Mouse (Mus musculus) heart, adult 2 months (tissue): Measurements from ENCODE around the gene Cacna1d. TPM values are rescaled to one million over a fixed set of nuclear protein-coding genes. Genes with fewer than 3 reads are reported as not detected.

Experiments used
- DNase-seq, 2 experiments: peaks; one replicate each; pipeline ENCODE4 v3.0.0; 2021
- H3K27ac ChIP-seq: fragments of 200-600 bp; 2 replicates; pipeline ENCODE4 v1.8.1; 2022
- H3K27me3 ChIP-seq: fragments of 200-500 bp; 2 replicates; pipeline ENCODE4 v1.6.1; 2012; ENCODE audit warnings: mild to moderate bottlenecking, low read length, inconsistent platforms, mixed read lengths; ENCODE audit not compliant: control insufficient read depth, insufficient read depth
- H3K36me3 ChIP-seq: fragments of 200-500 bp; 2 replicates; pipeline ENCODE4 v1.6.1; 2012; ENCODE audit warnings: low read length, inconsistent platforms; ENCODE audit not compliant: control insufficient read depth, insufficient read depth
- H3K4me1 ChIP-seq: fragments of 200-500 bp; 2 replicates; pipeline ENCODE4 v1.6.1; 2011; ENCODE audit warnings: low read length; ENCODE audit not compliant: control insufficient read depth, insufficient read depth
- H3K4me3 ChIP-seq: fragments of 200-600 bp; 2 replicates; pipeline ENCODE4 v1.8.1; 2022
- H3K79me2 ChIP-seq: fragments of 200-500 bp; replicated peaks from 2 replicates; pipeline ENCODE4 v1.6.1; 2012; ENCODE audit warnings: mild to moderate bottlenecking, inconsistent platforms, low read length, moderate library complexity, mixed read lengths; ENCODE audit not compliant: control insufficient read depth, insufficient read depth
- H3K9ac ChIP-seq: fragments of 200-500 bp; 2 replicates; pipeline ENCODE4 v1.6.1; 2012; ENCODE audit warnings: low read depth, mild to moderate bottlenecking, control low read depth, inconsistent platforms, low read length, mixed read lengths
- CTCF ChIP-seq: fragments of 200-600 bp; IDR thresholded peaks from 2 replicates; pipeline ENCODE4 v1.8.1; 2022; ENCODE audit warnings: antibody characterized with exemption, mild to moderate bottlenecking, moderate library complexity
- EP300 ChIP-seq: fragments of 200-500 bp; IDR thresholded peaks from 2 replicates; pipeline ENCODE4 v1.6.1; 2011; ENCODE audit warnings: low read depth, low read length, control low read depth; ENCODE audit not compliant: insufficient read depth
- POLR2A ChIP-seq: fragments of 200-500 bp; IDR thresholded peaks from 2 replicates; pipeline ENCODE4 v1.6.1; 2011; ENCODE audit warnings: mild to moderate bottlenecking, low read depth, low read length, control low read depth; ENCODE audit not compliant: insufficient read depth
- WGBS: fragments of 180-500 bp; shearing (Covaris S2); methylation state at CpG from one replicate; pipeline ENCODE4 v1.1.7; 2018; 5-methylcytosine and 5-hydroxymethylcytosine counted together
- intact Hi-C: fragments of 180-260 bp; cut with DNase I; formaldehyde crosslinking; loops from one replicate; pipeline ENCODE4 v1.15.1; 2025
- polyA plus RNA-seq: library from polyadenylated mRNA; depleted of rRNA; stranded (reverse); fragments of >200 nt; gene quantifications from 2 replicates; pipeline ENCODE4 v1.2.3, GENCODE M21; 2012
- total RNA-seq, 2 experiments: library from RNA; stranded (reverse); gene quantifications; 2 replicates each; pipeline ENCODE4 v1.2.3; 2021

Cacna1d gene
- total and polyA plus RNA-seq, 3 experiments = 1.3 to 3.0 (median 2.1) TPM

DNA sequence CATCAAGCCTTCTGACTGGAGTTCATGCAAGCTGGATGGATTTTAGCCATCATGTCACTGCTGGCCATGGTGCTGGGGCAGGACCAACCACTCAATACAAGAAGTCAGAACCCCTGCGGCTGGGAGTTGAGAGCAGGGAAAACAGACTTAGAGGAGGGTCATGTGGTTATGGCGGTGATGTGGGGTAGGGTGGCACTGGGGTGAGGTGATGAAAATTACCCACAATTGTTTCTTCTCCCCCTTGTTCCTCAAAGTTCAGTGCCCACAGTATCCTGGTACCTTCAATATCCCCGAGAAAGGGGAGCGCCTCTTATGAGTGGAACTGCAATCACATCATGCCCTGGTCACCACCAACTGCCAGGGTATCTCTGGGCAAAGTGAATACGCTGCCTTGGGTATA lies 239.9 kb downstream of the Cacna1d start:
- H3K79me2 ChIP-seq = no peaks in the 10 kb centered on the region
- H3K27me3 ChIP-seq = no peaks in the 10 kb centered on the region
- H3K36me3 ChIP-seq = no peaks in the 10 kb centered on the region
- H3K4me1 ChIP-seq = no peaks in the 10 kb centered on the region
- 84% methylated on average over 5 of the region's 5 CpGs for WGBS
- H3K4me3 ChIP-seq = no peak overlapping the region
- TF ChIP-seq CTCF = no peak
- TF ChIP-seq EP300 = no peak
- no peak for TF ChIP-seq POLR2A
- no peak for DNase-seq
- intact Hi-C loops = no loop called here
- no peak overlapping the region for H3K27ac ChIP-seq
- H3K9ac ChIP-seq = no peak overlapping the region

DNA sequence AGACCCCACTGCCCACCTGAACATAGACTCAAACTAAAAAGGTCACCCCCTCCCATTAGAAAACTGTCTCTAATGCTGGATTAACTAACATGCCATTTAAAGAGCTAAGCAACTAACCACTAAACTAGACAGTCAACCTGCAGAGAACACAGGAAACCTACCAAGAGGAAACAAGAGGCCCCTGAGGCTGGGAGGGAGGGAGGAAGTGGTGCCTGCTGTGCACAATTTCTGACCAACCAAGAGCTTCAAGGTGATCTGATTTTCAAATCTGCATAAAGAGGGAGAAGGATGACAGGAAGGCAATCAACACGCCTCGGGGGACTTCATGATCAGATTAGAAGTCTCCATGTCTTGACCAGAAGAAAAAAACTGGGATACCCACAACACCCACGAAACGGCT lies 241.7 kb downstream of the Cacna1d start:
- TF ChIP-seq POLR2A (no peak), CTCF (no peak), EP300 (no peak)
- Histone ChIP-seq H3K79me2 (no peaks in the 10 kb centered on the region), H3K4me1 (no peaks in the 10 kb centered on the region), H3K27ac (no peak overlapping the region), H3K4me3 (no peak overlapping the region), H3K36me3 (no peaks in the 10 kb centered on the region), H3K27me3 (no peaks in the 10 kb centered on the region), H3K9ac (no peak overlapping the region)
- WGBS = 62% methylated on average over 4 of the region's 4 CpGs
- DNase-seq = no peak
- intact Hi-C loops = no loop called here

DNA sequence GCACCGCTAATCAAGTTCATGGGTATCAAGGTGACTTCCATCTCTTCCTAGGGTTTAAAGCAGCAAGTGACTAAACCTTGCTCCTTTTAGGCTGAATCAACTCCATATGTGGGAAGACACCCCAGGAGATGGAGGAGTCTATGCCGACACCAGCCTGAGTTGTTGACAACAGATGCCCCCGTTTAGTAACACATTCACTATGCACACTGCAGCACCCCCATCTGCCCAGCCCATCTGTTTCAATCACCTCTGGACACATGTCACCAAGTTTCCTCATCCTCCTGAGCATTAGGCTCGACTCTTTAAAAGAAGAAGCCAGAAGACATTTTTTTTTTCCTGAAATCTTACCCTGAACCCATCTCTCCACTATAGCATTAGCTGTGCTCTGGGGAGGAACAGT lies 242.4 kb downstream of the Cacna1d start:
- Histone ChIP-seq H3K27ac (no peak overlapping the region), H3K79me2 (no peaks in the 10 kb centered on the region), H3K36me3 (no peaks in the 10 kb centered on the region), H3K4me1 (no peaks in the 10 kb centered on the region), H3K27me3 (no peaks in the 10 kb centered on the region), H3K4me3 (no peak overlapping the region), H3K9ac (no peak overlapping the region)
- DNase-seq = no peak
- intact Hi-C loops = no loop called here
- 78% methylated on average over 4 of the region's 4 CpGs for WGBS
- TF ChIP-seq EP300 (no peak), POLR2A (no peak), CTCF (no peak)

DNA sequence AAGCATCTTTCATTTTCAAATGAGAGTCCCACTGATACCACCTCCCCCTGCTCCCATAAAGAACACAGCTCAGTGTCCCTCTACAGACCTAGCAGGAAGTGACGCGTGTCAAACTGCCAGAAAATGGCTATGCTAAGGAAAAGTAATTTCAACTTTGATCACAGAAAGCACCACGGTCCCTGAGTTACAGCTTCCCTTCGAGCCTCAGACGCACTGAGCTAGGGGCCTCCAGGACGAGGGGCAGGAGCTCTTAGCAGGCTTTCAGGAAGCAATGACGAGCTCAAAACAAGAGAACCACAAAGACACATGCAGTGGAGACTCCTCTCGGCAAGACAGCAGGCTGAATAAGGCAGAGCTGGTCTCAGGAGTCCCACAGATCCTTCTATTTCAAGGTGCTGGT lies 243.1 kb downstream of the Cacna1d start:
- no peak overlapping the region for H3K9ac ChIP-seq
- WGBS = 52% methylated on average over 8 of the region's 8 CpGs
- no peaks in the 10 kb centered on the region for H3K4me1 ChIP-seq
- TF ChIP-seq POLR2A = no peak
- TF ChIP-seq EP300 = no peak
- TF ChIP-seq CTCF = no peak
- no peak overlapping the region for H3K4me3 ChIP-seq
- H3K27me3 ChIP-seq = no peaks in the 10 kb centered on the region
- no peak overlapping the region for H3K27ac ChIP-seq
- H3K79me2 ChIP-seq = no peaks in the 10 kb centered on the region
- intact Hi-C loops = no loop called here
- no peaks in the 10 kb centered on the region for H3K36me3 ChIP-seq
- no peak for DNase-seq

DNA sequence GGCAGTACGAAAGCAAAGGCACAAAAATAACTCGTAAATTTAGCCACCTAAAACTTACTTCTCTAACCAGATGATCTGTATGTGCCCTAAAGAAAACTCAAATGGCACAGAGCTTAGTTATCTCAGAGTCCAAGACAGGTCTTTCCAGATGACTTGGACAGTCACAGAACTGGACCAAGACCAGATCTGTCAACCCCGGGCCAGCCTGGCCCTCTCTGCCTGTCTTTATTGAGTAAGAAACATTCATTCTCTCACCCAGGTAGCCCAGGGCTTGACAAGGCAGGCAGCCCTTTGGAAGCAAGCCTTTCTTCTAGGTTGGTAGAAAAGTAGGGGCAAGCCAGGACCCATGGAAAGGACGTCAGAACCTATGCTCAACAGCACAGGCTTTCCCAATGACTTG lies 243.6 kb downstream of the Cacna1d start:
- no peaks in the 10 kb centered on the region for H3K79me2 ChIP-seq
- H3K4me3 ChIP-seq = no peak overlapping the region
- no peaks in the 10 kb centered on the region for H3K4me1 ChIP-seq
- no peak overlapping the region for H3K9ac ChIP-seq
- no peaks in the 10 kb centered on the region for H3K36me3 ChIP-seq
- H3K27ac ChIP-seq = no peak overlapping the region
- 79% methylated on average over 4 of the region's 4 CpGs for whole genome bisulfite sequencing
- no peaks in the 10 kb centered on the region for H3K27me3 ChIP-seq
- TF ChIP-seq CTCF (no peak), EP300 (no peak), POLR2A (no peak)
- intact Hi-C loops = no loop called here
- DNase-seq = no peak

- Histone ChIP-seq H3K4me3 (no peak overlapping the region), H3K27me3 (no peaks in the 10 kb centered on the region), H3K4me1 (no peaks in the 10 kb centered on the region), H3K27ac (no peak overlapping the region), H3K36me3 (no peaks in the 10 kb centered on the region), H3K79me2 (no peaks in the 10 kb centered on the region), H3K9ac (no peak overlapping the region)
- no peak for DNase-seq
- 85% methylated on average over 5 of the region's 5 CpGs for WGBS
- intact Hi-C loops = no loop called here
- no peak for TF ChIP-seq EP300
These were observed 246.5 kb downstream of the Cacna1d start for GRCm38 (mm10) chr14:30244776-30245175.

- no peaks in the 10 kb centered on the region for H3K27me3 ChIP-seq
- intact Hi-C loops = no loop called here
- H3K4me1 ChIP-seq = no peaks in the 10 kb centered on the region
- TF ChIP-seq CTCF (no peak), EP300 (no peak), POLR2A (no peak)
- 38% methylated on average over 3 of the region's 3 CpGs for WGBS
- H3K4me3 ChIP-seq = no peak overlapping the region
- H3K9ac ChIP-seq = no peak overlapping the region
- H3K36me3 ChIP-seq = no peaks in the 10 kb centered on the region
- no peak for DNase-seq
- no peaks in the 10 kb centered on the region for H3K79me2 ChIP-seq
- H3K27ac ChIP-seq = no peak overlapping the region
These were observed 248.4 kb downstream of the Cacna1d start for GRCm38 (mm10) chr14:30242818-30243205.
